Mouse (Mus musculus): ENCODE results near the gene Sec61a1. TPM values are rescaled to one million over a fixed set of nuclear protein-coding genes. Genes with fewer than 3 reads are reported as not detected.

Gene Sec61a1
- polyA plus RNA-seq (2012; ENCODE audit: insufficient read depth, insufficient read length, low replicate concordance, missing spikeins): not detected in 2 replicates

DNA sequence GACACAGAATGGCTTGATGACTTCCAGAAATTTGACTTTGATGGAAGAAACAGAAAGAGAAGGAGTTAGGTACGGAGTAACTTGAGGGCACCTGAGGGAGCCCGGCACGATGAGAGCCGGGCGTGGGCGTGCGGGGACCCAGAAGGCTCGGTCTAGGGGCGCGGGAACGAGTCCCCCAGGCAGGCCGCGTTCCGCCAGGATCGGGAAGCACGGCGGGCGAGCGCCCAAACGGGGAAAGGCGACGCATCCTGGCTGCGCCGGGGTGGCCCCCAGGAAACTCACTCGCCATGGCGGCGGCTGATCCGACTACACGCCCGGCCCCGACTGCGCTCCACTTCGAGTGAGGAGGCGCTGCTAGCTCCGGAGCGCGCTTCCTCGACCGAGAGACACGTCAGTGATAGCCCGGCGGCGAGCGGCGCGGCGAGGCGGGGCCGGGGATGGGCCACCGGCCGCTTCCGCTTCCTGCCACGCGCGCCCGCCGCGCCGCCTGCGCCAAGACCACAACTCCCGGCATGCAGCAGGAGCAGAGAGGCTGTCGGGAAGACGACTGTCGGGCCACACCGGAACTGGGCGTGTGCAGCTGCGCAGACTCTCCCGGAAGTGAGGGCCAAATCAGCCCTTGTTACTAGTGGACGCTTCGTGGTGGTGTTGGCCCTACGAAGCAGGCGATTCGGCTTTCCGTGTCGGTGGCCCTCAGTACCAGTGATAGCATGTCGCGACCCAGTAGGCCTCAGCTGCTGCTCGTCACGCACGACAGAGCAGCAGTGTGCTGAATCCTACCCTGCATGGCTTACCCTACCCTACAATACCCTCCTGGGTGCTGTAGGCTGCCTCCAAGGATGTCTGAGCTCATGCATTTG lies at the start of gene Sec61a1:
Gene Sec61a1 (minus strand): TSS at position 502 of the 860 bp plus-strand sequence.
- peak; percentile 79 for TF ChIP-seq POLR2A (IDR thresholded peaks at IDR 0.05; ENCODE audit: insufficient read depth, low read depth, low read length)
- no peak for TF ChIP-seq CTCF (IDR thresholded peaks at IDR 0.05; ENCODE audit: insufficient read depth, low read depth, low read length)
- under 1% methylated on average over 80 of the region's 80 CpGs for WGBS
- H3K4me3 ChIP-seq (ENCODE audit: insufficient read depth, low read depth, low read length): peak within 1 kb of the TSS; percentile 96
- peak within 1 kb of the TSS; percentile 94 for H3K27ac ChIP-seq (ENCODE audit: insufficient read depth, low read depth, low read length)
- H3K4me1 ChIP-seq (ENCODE audit: control insufficient read depth, insufficient read depth, low read length): peaks cover 10% of the 10 kb centered on the region

DNA sequence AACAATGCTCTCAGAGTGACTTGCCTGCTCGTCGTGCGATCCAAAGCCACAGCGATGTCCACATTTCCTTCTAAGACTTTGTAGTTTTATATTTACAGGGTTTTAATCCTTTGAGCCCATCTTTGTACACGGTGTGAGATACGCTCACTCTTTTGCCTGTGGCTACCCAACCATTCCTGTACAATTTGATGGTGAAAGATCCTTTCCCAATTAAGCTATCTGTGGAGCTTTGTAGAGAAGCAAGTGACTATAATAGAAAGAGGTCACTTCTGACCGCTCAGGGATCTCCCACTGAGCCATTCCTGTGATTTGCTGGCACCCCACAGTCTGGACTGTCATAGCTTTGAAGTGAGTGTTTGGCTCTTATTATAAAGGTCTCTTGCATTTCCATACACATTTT lies 48.0 kb upstream of the Sec61a1 start:
- no peaks in the 10 kb centered on the region for H3K4me1 ChIP-seq (ENCODE audit: control insufficient read depth, insufficient read depth, low read length)
- no peak for TF ChIP-seq CTCF (IDR thresholded peaks at IDR 0.05; ENCODE audit: insufficient read depth, low read depth, low read length)
- TF ChIP-seq POLR2A (IDR thresholded peaks at IDR 0.05; ENCODE audit: insufficient read depth, low read depth, low read length): no peak
- H3K27ac ChIP-seq (ENCODE audit: insufficient read depth, low read depth, low read length): no peak overlapping the region
- WGBS: 67% methylated on average over 7 of the region's 7 CpGs
- H3K4me3 ChIP-seq (ENCODE audit: insufficient read depth, low read depth, low read length): no peak overlapping the region

DNA sequence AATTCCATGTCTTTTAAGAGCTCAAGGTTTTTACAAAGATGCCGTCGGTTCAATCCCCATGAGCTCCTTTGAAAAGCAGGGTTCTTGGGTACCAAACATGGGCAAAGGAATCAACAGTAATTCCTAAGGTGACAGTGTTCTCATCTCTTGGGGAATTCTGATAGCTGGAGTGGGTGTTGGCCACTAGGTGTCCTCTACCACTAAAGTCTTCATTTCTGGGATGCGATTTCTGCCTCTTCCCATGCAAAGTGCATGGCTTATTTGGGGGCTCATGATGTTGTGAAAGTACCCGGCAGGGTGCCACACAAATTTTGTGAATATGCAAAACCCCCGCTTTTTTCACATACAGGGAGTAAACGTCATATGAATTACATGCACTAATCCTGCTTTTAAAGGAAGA lies 46.3 kb upstream of the Sec61a1 start:
- no peak overlapping the region for H3K27ac ChIP-seq (ENCODE audit: insufficient read depth, low read depth, low read length)
- no peak for TF ChIP-seq CTCF (IDR thresholded peaks at IDR 0.05; ENCODE audit: insufficient read depth, low read depth, low read length)
- no peak for TF ChIP-seq POLR2A (IDR thresholded peaks at IDR 0.05; ENCODE audit: insufficient read depth, low read depth, low read length)
- 53% methylated on average over 6 of the region's 6 CpGs for WGBS

DNA sequence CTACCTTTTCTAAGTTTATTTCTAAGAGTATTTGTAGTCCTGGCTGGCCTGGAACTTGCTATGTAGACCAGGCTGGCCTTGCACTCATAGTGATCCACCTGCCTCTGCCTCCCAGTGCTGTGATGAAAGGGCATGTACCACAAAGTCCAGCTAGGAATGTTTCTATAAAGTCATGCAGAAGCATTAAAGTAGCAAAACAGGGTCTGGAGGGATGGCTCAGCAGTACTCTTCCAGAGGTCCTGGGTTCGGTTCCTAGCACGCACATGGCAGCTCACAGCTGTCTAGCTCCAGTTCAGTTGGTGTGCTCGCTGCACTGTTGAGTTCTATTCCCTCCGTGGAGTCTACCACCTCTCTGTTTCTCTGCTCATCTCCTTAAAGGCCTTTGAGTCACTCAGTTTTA lies 41.5 kb upstream of the Sec61a1 start:
- Histone ChIP-seq H3K27ac (ENCODE audit: insufficient read depth, low read depth, low read length) (no peak overlapping the region), H3K4me3 (ENCODE audit: insufficient read depth, low read depth, low read length) (no peak overlapping the region), H3K4me1 (ENCODE audit: control insufficient read depth, insufficient read depth, low read length) (peaks cover 2% of the 10 kb centered on the region; the same call in 1 of the 2 replicates)
- TF ChIP-seq CTCF (IDR thresholded peaks at IDR 0.05; ENCODE audit: insufficient read depth, low read depth, low read length): no peak
- TF ChIP-seq POLR2A (IDR thresholded peaks at IDR 0.05; ENCODE audit: insufficient read depth, low read depth, low read length): no peak
- 90% methylated on average over 4 of the region's 4 CpGs for WGBS

More for the DNA sequence above, 46.3 kb upstream of the Sec61a1 start:
- H3K4me3 ChIP-seq (ENCODE audit: insufficient read depth, low read depth, low read length): no peak overlapping the region
- H3K4me1 ChIP-seq (ENCODE audit: control insufficient read depth, insufficient read depth, low read length): no peaks in the 10 kb centered on the region

DNA sequence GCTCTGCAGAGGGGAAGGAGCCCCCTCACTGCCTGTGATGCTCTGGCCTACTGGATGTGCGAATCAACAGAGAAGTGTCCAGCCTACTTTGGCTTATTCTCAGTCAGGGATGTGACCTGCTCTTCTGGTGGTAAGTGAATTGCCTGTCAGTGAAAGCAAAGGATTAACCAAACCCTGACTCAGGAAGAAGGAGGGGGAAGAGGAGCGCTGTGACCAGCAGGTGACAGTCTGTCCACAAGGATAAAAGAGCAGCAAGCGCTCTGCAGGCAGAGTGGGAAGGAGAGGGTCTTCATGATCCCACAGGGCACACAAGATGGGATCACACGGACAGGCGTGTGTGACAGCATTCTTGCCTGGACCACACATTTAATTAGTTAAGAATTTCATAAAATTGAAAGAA lies 41.0 kb upstream of the Sec61a1 start:
- TF ChIP-seq CTCF (IDR thresholded peaks at IDR 0.05; ENCODE audit: insufficient read depth, low read depth, low read length) (no peak), POLR2A (IDR thresholded peaks at IDR 0.05; ENCODE audit: insufficient read depth, low read depth, low read length) (no peak)
- 64% methylated on average over 5 of the region's 5 CpGs for WGBS

DNA sequence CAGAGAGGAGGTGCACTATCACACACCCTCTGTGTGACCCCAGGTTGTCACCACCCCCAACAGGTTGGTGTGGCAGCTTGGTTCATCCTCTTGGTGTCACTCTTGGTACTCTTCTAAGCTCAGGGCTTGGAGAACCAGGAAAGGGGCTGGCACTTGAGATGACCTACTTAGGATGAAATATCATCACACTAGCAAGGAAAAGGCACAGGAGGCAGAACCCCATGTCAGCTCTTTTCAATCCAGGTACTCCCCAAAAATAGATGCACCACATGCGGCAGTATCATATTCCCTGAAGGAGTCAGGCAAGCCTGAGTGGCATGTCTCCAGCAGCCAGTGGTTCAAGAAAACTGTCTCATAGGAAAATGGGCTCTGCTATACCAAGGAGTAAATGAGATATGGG lies 39.4 kb upstream of the Sec61a1 start:
- WGBS: 38% methylated on average over 1 of the region's 1 CpGs
- peak overlapping the region; percentile 60; the same call in 1 of the 2 replicates for H3K27ac ChIP-seq (ENCODE audit: insufficient read depth, low read depth, low read length)
- H3K4me1 ChIP-seq (ENCODE audit: control insufficient read depth, insufficient read depth, low read length): peaks cover 2% of the 10 kb centered on the region; the same call in 1 of the 2 replicates
- TF ChIP-seq CTCF (IDR thresholded peaks at IDR 0.05; ENCODE audit: insufficient read depth, low read depth, low read length): no peak
- TF ChIP-seq POLR2A (IDR thresholded peaks at IDR 0.05; ENCODE audit: insufficient read depth, low read depth, low read length): no peak
- H3K4me3 ChIP-seq (ENCODE audit: insufficient read depth, low read depth, low read length): no peak overlapping the region

More for the DNA sequence above, 41.0 kb upstream of the Sec61a1 start:
- H3K27ac ChIP-seq (ENCODE audit: insufficient read depth, low read depth, low read length): no peak overlapping the region
- no peak overlapping the region for H3K4me3 ChIP-seq (ENCODE audit: insufficient read depth, low read depth, low read length)
- H3K4me1 ChIP-seq (ENCODE audit: control insufficient read depth, insufficient read depth, low read length): peaks cover 2% of the 10 kb centered on the region; the same call in 1 of the 2 replicates

DNA sequence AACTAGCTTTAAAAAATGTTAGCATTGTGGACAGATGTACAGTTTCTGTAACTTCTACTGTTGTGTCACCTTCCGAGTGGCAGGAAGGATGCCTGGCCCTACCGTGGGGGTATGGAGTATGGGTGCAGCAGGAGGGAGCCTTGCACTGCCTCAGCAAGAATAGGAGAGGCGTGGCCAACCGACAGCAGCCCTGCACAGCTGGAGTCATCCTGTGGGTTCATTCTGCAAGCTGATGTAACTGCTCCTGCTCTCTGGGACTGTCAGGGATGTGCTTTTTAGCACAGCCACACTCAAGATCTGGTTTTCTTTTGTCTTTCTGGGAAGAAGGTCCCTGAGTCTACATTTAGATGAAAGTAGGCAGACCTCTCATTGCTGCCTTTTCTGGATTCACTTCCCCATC lies 38.8 kb upstream of the Sec61a1 start:
- Histone ChIP-seq H3K4me1 (ENCODE audit: control insufficient read depth, insufficient read depth, low read length) (peaks cover 2% of the 10 kb centered on the region; the same call in 1 of the 2 replicates), H3K27ac (ENCODE audit: insufficient read depth, low read depth, low read length) (0 out of 2 replicates have a peak overlapping the region, but pooled peaks have one; percentile 16), H3K4me3 (ENCODE audit: insufficient read depth, low read depth, low read length) (no peak overlapping the region)
- WGBS: 12% methylated on average over 4 of the region's 4 CpGs
- no peak for TF ChIP-seq CTCF (IDR thresholded peaks at IDR 0.05; ENCODE audit: insufficient read depth, low read depth, low read length)
- TF ChIP-seq POLR2A (IDR thresholded peaks at IDR 0.05; ENCODE audit: insufficient read depth, low read depth, low read length): no peak

DNA sequence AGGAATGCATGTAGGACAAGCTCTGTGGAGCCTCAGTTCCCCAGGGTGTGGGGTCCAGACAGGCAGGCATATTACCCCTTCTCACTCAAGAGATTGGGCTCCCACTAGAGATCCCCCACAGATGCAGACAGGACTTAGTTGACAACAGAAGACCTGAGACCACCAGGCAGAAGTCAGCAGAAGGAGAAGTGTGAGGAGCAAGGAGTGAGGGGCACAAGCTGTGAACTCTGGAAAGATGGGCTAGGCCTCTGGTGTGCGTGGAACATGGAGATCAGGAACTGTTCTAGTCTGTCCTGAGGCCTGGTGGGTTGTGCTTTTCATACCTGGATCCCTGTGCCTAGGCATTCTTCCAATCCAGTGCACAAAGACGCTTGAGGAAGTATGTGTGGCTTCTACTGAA lies 31.2 kb upstream of the Sec61a1 start:
- TF ChIP-seq POLR2A (IDR thresholded peaks at IDR 0.05; ENCODE audit: insufficient read depth, low read depth, low read length) (no peak), CTCF (IDR thresholded peaks at IDR 0.05; ENCODE audit: insufficient read depth, low read depth, low read length) (no peak)
- H3K27ac ChIP-seq (ENCODE audit: insufficient read depth, low read depth, low read length): no peak overlapping the region
- WGBS: 87% methylated on average over 2 of the region's 2 CpGs

DNA sequence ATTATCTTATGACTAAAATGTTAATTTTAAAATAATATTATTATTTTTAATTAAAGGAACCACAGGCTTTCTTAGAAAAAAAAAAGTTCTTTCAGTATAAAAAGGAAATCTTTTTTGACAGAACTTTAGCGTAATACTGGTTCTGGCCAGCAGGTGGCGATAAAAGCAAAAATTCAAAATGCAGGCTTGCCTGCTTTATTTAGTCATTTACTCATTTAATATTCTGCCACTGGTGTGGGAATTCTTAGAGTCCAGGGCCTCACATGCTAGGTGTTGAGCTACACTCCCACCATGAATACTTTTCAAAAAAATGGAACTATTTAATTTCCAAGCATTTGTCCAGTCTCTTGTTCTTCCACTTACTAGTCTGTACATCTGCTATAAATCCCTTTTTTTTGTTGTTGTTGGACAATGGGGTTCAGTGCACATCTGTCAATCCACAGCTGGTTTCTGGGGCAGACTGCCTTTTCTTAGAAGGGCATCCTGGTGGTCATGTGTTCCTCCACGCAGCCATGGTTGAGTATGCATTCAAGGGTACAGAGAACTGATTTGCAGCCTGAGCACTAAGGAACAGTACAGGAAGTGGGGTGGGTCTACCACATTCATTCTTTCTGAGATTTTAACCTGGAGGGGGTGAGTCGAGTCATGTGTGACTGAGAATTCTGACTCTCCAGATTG lies 30.6 kb upstream of the Sec61a1 start:
- H3K4me1 ChIP-seq (ENCODE audit: control insufficient read depth, insufficient read depth, low read length): peaks cover 8% of the 10 kb centered on the region
- H3K4me3 ChIP-seq (ENCODE audit: insufficient read depth, low read depth, low read length): no peak overlapping the region
- H3K27ac ChIP-seq (ENCODE audit: insufficient read depth, low read depth, low read length): no peak overlapping the region
- no peak for TF ChIP-seq POLR2A (IDR thresholded peaks at IDR 0.05; ENCODE audit: insufficient read depth, low read depth, low read length)
- 19% methylated on average over 4 of the region's 4 CpGs for WGBS

More for the DNA sequence above, 31.2 kb upstream of the Sec61a1 start:
- Histone ChIP-seq H3K4me3 (ENCODE audit: insufficient read depth, low read depth, low read length) (no peak overlapping the region), H3K4me1 (ENCODE audit: control insufficient read depth, insufficient read depth, low read length) (peaks cover 6% of the 10 kb centered on the region)
